Mouse (Mus musculus) T-cell, adult 66 days (primary cell): ENCODE measurements around the gene Cnbd2. TPM values are rescaled to one million over a fixed set of nuclear protein-coding genes. Genes with fewer than 3 reads are reported as not detected.

Experiments
- total RNA-seq, 2 experiments: library from RNA; stranded (reverse); gene quantifications; 3 replicates in 1 of 2; 4 replicates in 1 of 2; pipeline ENCODE4 v1.2.4; 2023

Gene Cnbd2
- total RNA-seq = 1 to 10 TPM; 5.6 to 6.3 TPM

DNA sequence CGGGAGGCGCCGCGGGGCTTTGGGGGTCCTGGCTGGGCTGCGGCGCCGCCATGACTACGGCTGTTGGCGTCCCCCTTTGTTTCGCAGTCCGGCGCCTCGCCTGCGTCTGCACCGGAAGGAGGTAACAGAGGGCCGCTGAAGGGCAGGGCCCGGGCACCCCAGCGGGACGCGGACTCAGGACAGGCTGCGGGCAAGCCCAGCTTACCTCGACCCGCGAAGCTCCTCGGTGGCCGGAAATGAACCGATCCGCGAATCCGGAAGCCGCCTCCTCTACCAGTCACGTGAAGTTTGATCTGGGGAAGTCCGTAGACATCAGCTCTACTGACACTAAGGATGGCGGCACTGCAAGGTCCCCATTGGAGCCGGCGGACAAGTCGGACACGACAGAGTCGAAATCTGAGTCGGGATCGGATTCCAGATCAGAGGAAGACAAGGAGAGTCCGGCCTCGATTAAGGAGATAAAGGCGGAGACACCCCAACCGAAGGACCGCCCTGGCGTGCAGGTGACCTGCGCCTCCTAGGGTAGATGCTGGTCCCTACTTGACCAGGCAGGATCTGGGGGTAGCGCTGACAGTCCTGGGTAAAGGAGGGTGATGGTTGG lies at the start of gene Cnbd2, which contains the start of gene Scand1:
Gene Cnbd2 (plus strand): TSS at position 3 of the 601 bp plus-strand sequence.
Gene Scand1 (minus strand): TSS at position 408 of the 601 bp plus-strand sequence.

GRCm38 (mm10) chr2:156420694-156421380 lies 108.7 kb downstream of the Cnbd2 start, which contains the start of gene Epb41l1:
Gene Epb41l1 (plus strand): TSS chr2:156420909.

Other genes with a start within 250 kb of the Cnbd2 start
- gene Spag4, start 247.1 kb upstream of the Cnbd2 start, total RNA-seq = 1 to 10 TPM; 2.8 TPM
- 10 to 100 TPM; 63.4 to 91.1 TPM for gene Cpne1, start 200.3 kb upstream of the Cnbd2 start, total RNA-seq
- 10 to 100 TPM; 40.3 to 43.1 TPM for gene Rbm12, start 200.3 kb upstream of the Cnbd2 start, total RNA-seq
- 10 to 100 TPM; 22.9 to 23.5 TPM for gene Gm28036, start 185.2 kb upstream of the Cnbd2 start, total RNA-seq
- gene Romo1, start 168.3 kb upstream of the Cnbd2 start, total RNA-seq = 10 to 100 TPM; 42.3 to 77.1 TPM
- gene Nfs1, start 168.1 kb upstream of the Cnbd2 start, total RNA-seq = 10 to 100 TPM; 34.0 to 34.8 TPM
- gene Rbm39, start 132.1 kb upstream of the Cnbd2 start, total RNA-seq = 1,000 to 10,000 TPM; 2,155 to 2,502 TPM
- 10 to 100 TPM; 56.2 to 75.8 TPM for gene Phf20, start 115.8 kb upstream of the Cnbd2 start, total RNA-seq
- gene Scand1, start 405 bp downstream of the Cnbd2 start, total RNA-seq = 100 to 1,000 TPM in 1 of 2 experiments, 10 to 100 TPM in 1; 95.5 to 108 TPM
- 1 to 10 TPM; 5.9 to 7.8 TPM for gene Epb41l1, start 108.6 kb downstream of the Cnbd2 start, total RNA-seq
- gene Aar2, start 235.3 kb downstream of the Cnbd2 start, total RNA-seq = 10 to 100 TPM; 30.9 to 38.6 TPM